Mouse (Mus musculus) adipose tissue, adult 10 weeks (tissue): ENCODE data around the gene Fpr-rs6. TPM values are rescaled to one million over a fixed set of nuclear protein-coding genes. Genes with fewer than 3 reads are reported as not detected.

Experiments used
- polyA plus RNA-seq: library from polyadenylated mRNA; stranded (reverse); fragments of 350-450 nt; fragmentation: Illumina TruSeq; extraction: RNeasy Lipid Tissue Mini Kit (QIAGEN cat#74804); gene quantifications from one replicate; pipeline ENCODE4 v1.2.3, GENCODE M21; 2014; ENCODE audit warnings: low read depth, low replicate concordance

Fpr-rs6 gene
- polyA plus RNA-seq, result not detected

DNA sequence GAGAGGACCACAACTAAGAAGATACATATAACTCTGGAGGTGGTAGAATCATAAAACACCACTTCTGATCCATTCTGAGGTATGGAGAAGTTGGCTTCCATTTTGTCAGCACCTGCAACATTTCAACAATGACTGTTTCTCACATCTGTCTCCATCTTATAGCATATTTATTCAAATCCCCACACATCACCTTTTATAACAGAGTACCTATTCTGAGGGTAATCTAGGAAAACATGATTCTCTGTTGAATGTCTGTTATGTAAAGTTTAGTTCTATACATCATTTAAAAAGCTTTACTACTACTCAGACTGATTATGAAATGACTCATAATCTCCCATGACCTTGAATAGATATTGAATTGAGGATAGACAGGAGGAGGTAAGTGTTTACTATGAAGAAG lies at the start of gene Fpr-rs6:
Gene Fpr-rs6, minus strand, starts transcription at position 101 of the 400 bp plus-strand sequence.

Other genes starting within 250 kb of the Fpr-rs6 start
- not detected for gene Vmn2r104, start 134.8 kb downstream of the Fpr-rs6 start, polyA plus RNA-seq
- gene Fpr-rs7, start 68.9 kb downstream of the Fpr-rs6 start, polyA plus RNA-seq, result not detected
- gene Vmn2r105, start 52.0 kb upstream of the Fpr-rs6 start, polyA plus RNA-seq, result not detected
- not detected for gene Vmn2r106, start 102.5 kb upstream of the Fpr-rs6 start, polyA plus RNA-seq
- not detected for gene Vmn2r107, start 162.1 kb upstream of the Fpr-rs6 start, polyA plus RNA-seq
- not detected for gene Vmn1r224, start 231.0 kb upstream of the Fpr-rs6 start, polyA plus RNA-seq